Mouse (Mus musculus): Measurements from ENCODE around the gene Glmn. TPM values are rescaled to one million over a fixed set of nuclear protein-coding genes. Genes with fewer than 3 reads are reported as not detected.

Gene Glmn
- total and polyA plus RNA-seq, 3 experiments = 11.6 to 29.1 (median 28.2) TPM

GRCm38 (mm10) chr5:107637106-107637505, 39.4 kb upstream of the Glmn start:
- Histone ChIP-seq H3K9me3 (replicated peaks; ENCODE audit: low read length) (no peaks in the 10 kb centered on the region), H3K79me2 (replicated peaks; ENCODE audit: control insufficient read depth, extremely low read depth, insufficient read depth, poor library complexity, severe bottlenecking) (no peaks in the 10 kb centered on the region), H3K4me3 (replicated peaks in 1 of 3; ENCODE audit: low read depth in 2 of 3, low read length in 2 of 3, poor library complexity in 1 of 3) (no peak overlapping the region), H3K27me3 (replicated peaks) (no peaks in the 10 kb centered on the region), H3K4me1 (ENCODE audit: control insufficient read depth in 1 of 2, insufficient read depth in 2 of 2) (no peaks in the 10 kb centered on the region), H3K4me2 (ENCODE audit: insufficient read depth, low read depth, poor library complexity, severe bottlenecking) (no peak overlapping the region), H3K36me3 (replicated peaks in 1 of 2; ENCODE audit: control insufficient read depth in 1 of 2, insufficient read depth in 1 of 2, low read length in 1 of 2) (peaks cover 24 to 78% of the 10 kb centered on the region in 2 experiments), H3K9ac (ENCODE audit: insufficient read depth, low read depth) (no peak overlapping the region), H3K27ac (ENCODE audit: insufficient read depth, low read depth) (no peak overlapping the region)
- DNase-seq (ENCODE audit: extremely low read depth) = no peak
- in situ Hi-C loops (cut with MboI; ENCODE audit: low pct_ligation_motif_present, low pct_unique_long_range_greater_than_20kb, low sequenced_read_pairs) (no loop called here), dilution Hi-C loops (cut with MboI; ENCODE audit: extremely low pct_ligation_motif_present, extremely low pct_unique_long_range_greater_than_20kb, low sequenced_read_pairs) (no loop called here)
- TF ChIP-seq ELF1 (IDR thresholded peaks at IDR 0.05; ENCODE audit: low read depth, low read length) (no peak), SMC3 (IDR thresholded peaks at IDR 0.05; ENCODE audit: low read depth, low read length) (no peak), MXI1 (IDR thresholded peaks at IDR 0.05; ENCODE audit: low read depth, low read length) (no peak), PAX5 (IDR thresholded peaks at IDR 0.05; ENCODE audit: low read length) (no peak), ZNF384 (IDR thresholded peaks at IDR 0.05; ENCODE audit: low read depth, low read length) (no peak), MAX (IDR thresholded peaks at IDR 0.05; ENCODE audit: low read length) (no peak), GABPA (IDR thresholded peaks at IDR 0.05; ENCODE audit: insufficient replicate concordance, low read depth, low read length) (no peak), ETS1 (conservative IDR thresholded peaks at IDR 0.05; ENCODE audit: low read depth, low read length) (no peak), E2F4 (IDR thresholded peaks at IDR 0.05; ENCODE audit: insufficient replicate concordance, low read depth, low read length) (no peak), NRF1 (IDR thresholded peaks at IDR 0.05; ENCODE audit: low read depth, low read length) (no peak), HCFC1 (IDR thresholded peaks at IDR 0.05; ENCODE audit: low read depth, low read length) (no peak), ZKSCAN1 (IDR thresholded peaks at IDR 0.05; ENCODE audit: borderline replicate concordance, low read depth, low read length) (no peak), USF2 (conservative IDR thresholded peaks at IDR 0.05; ENCODE audit: low read depth, low read length) (no peak), RAD21 (IDR thresholded peaks at IDR 0.05; ENCODE audit: low read depth, low read length) (no peak), MAZ (IDR thresholded peaks at IDR 0.05; ENCODE audit: low read depth, low read length) (no peak), USF1 (IDR thresholded peaks at IDR 0.05; ENCODE audit: low read depth, low read length) (no peak), POLR2A (IDR thresholded peaks at IDR 0.05; ENCODE audit: low read depth, low read length) (no peak)

GRCm38 (mm10) chr5:107633651-107634050, 36.0 kb upstream of the Glmn start:
- Histone ChIP-seq H3K9me3 (replicated peaks; ENCODE audit: low read length) (no peaks in the 10 kb centered on the region), H3K4me1 (ENCODE audit: control insufficient read depth in 1 of 2, insufficient read depth in 2 of 2) (no peaks in the 10 kb centered on the region)

More at GRCm38 (mm10) chr5:107633651-107634050, 36.0 kb upstream of the Glmn start:
- H3K27me3 ChIP-seq (replicated peaks) = no peaks in the 10 kb centered on the region
- no peak overlapping the region for H3K27ac ChIP-seq (ENCODE audit: insufficient read depth, low read depth)
- no peak overlapping the region for H3K4me3 ChIP-seq (replicated peaks in 1 of 3; ENCODE audit: low read depth in 2 of 3, low read length in 2 of 3, poor library complexity in 1 of 3)
- in situ Hi-C loops (cut with MboI; ENCODE audit: low pct_ligation_motif_present, low pct_unique_long_range_greater_than_20kb, low sequenced_read_pairs) = no loop called here
- no peaks in the 10 kb centered on the region for H3K79me2 ChIP-seq (replicated peaks; ENCODE audit: control insufficient read depth, extremely low read depth, insufficient read depth, poor library complexity, severe bottlenecking)
- no peak for TF ChIP-seq MAX (IDR thresholded peaks at IDR 0.05; ENCODE audit: low read length)
- TF ChIP-seq POLR2A (IDR thresholded peaks at IDR 0.05; ENCODE audit: low read depth, low read length) = no peak
- TF ChIP-seq ELF1 (IDR thresholded peaks at IDR 0.05; ENCODE audit: low read depth, low read length) = no peak
- TF ChIP-seq SMC3 (IDR thresholded peaks at IDR 0.05; ENCODE audit: low read depth, low read length) = no peak
- TF ChIP-seq POLR2AphosphoS2 (IDR thresholded peaks at IDR 0.05; ENCODE audit: low read depth, low read length) = no peak
- TF ChIP-seq UBTF (IDR thresholded peaks at IDR 0.05; ENCODE audit: low read depth, low read length) = no peak
- no peak for TF ChIP-seq PAX5 (IDR thresholded peaks at IDR 0.05; ENCODE audit: low read length)
- TF ChIP-seq CHD2 (IDR thresholded peaks at IDR 0.05; ENCODE audit: low read length) = no peak
- no peak for TF ChIP-seq NELFE (IDR thresholded peaks at IDR 0.05; ENCODE audit: low read depth, low read length)
- TF ChIP-seq JUN (IDR thresholded peaks at IDR 0.05; ENCODE audit: insufficient read depth, low read depth, low read length) = no peak
- no peak for TF ChIP-seq TCF12 (IDR thresholded peaks at IDR 0.05; ENCODE audit: low read depth, low read length)
- TF ChIP-seq JUND (conservative IDR thresholded peaks at IDR 0.05; ENCODE audit: low read depth, low read length) = no peak
- TF ChIP-seq KAT2A (IDR thresholded peaks at IDR 0.05; ENCODE audit: insufficient replicate concordance, low read length) = no peak
- TF ChIP-seq HCFC1 (IDR thresholded peaks at IDR 0.05; ENCODE audit: low read depth, low read length) = no peak
- TF ChIP-seq MAFK (IDR thresholded peaks at IDR 0.05; ENCODE audit: insufficient replicate concordance, low read length) = no peak
- DNase-seq (ENCODE audit: extremely low read depth) = no peak
- dilution Hi-C loops (cut with MboI; ENCODE audit: extremely low pct_ligation_motif_present, extremely low pct_unique_long_range_greater_than_20kb, low sequenced_read_pairs) = no loop called here
- no peak overlapping the region for H3K9ac ChIP-seq (ENCODE audit: insufficient read depth, low read depth)
- no peak overlapping the region for H3K4me2 ChIP-seq (ENCODE audit: insufficient read depth, low read depth, poor library complexity, severe bottlenecking)
- peaks cover 27 to 76% of the 10 kb centered on the region in 2 experiments for H3K36me3 ChIP-seq (replicated peaks in 1 of 2; ENCODE audit: control insufficient read depth in 1 of 2, insufficient read depth in 1 of 2, low read length in 1 of 2)

Measured in CH12.LX (cell line).